Comparison of ENCODE assay signal across 31 mouse cellular contexts in genomic region chr16:18645329-18645728, GRCm38 (mm10). TPM values are rescaled to one million over a fixed set of nuclear protein-coding genes. Genes with fewer than 3 reads are reported as not detected.
DNase-seq lines count a peak whose midpoint lies in the region; ATAC-seq and TF ChIP-seq lines count a peak whose summit lies in the region.
"Had no signal": no experiment of that assay in that cellular context is flagged by ENCODE, and none has a peak within 500 bp of the region (broad histone marks: within the 10 kb centered on the region; RNA-seq: fewer than 3 reads in every experiment).

No protein-coding gene starts in this region.

- peak; percentile 61 for DNase-seq in heart, adult 11 months
- no peak for DNase-seq in heart, postnatal 10 days
- DNase-seq in testis, postnatal 10 days (ENCODE audit: low spot score), result peak; percentile 36
- no peak for DNase-seq in testis, postnatal 14 days (ENCODE audit: low spot score)
- no peak for DNase-seq in limb, embryonic 14.5 days (ENCODE audit: low spot score)
- peak; percentile 31 for DNase-seq in stomach, postnatal 0 days (ENCODE audit: low spot score)
- no peak for DNase-seq in spleen, adult 18-20 months
- no peak for DNase-seq in left cerebral cortex, postnatal 14 days (ENCODE audit: low spot score in 2 of 2)
- DNase-seq: adrenal gland, adult 8-10 months; cerebellum, adult 8-10 months; cerebellum, postnatal 25 days; heart, postnatal 36 days; kidney, adult 9 months; kidney, postnatal 10 days; layer of hippocampus, postnatal 36 days; lung, embryonic 14.5 days; lung, postnatal 14 days; right cerebral cortex, postnatal 25 days; thymus, adult 2 months; thymus, postnatal 36 days had no signal

- H3K4me1 ChIP-seq in limb, embryonic 14.5 days (ENCODE audit: control insufficient read depth, insufficient read depth, low read length), result peaks cover 5% of the 10 kb centered on the region
- no peaks in the 10 kb centered on the region for H3K4me1 ChIP-seq in stomach, postnatal 0 days (replicated peaks; ENCODE audit: control insufficient read depth, insufficient read depth)
- H3K4me1 ChIP-seq: hindbrain, embryonic 12.5 days; liver, embryonic 15.5 days had no signal

- H3K4me2 ChIP-seq in limb, embryonic 14.5 days (replicated peaks; ENCODE audit: low read depth, low read length, severe bottlenecking), result no peak overlapping the region
- H3K4me2 ChIP-seq in stomach, postnatal 0 days (replicated peaks; ENCODE audit: low read depth), result no peak overlapping the region
- H3K4me2 ChIP-seq: hindbrain, embryonic 12.5 days; liver, embryonic 15.5 days; lung, embryonic 14.5 days; midbrain, embryonic 11.5 days had no signal

- peak overlapping the region; percentile 56 for H3K27ac ChIP-seq in limb, embryonic 14.5 days (replicated peaks; ENCODE audit: low read depth, low read length)
- peak overlapping the region; percentile 67 for H3K27ac ChIP-seq in stomach, postnatal 0 days (replicated peaks)
- H3K27ac ChIP-seq: hindbrain, embryonic 12.5 days; liver, embryonic 15.5 days had no signal

- no peak for TF ChIP-seq CTCF in stomach, postnatal 0 days (IDR thresholded peaks at IDR 0.05; ENCODE audit: low read depth)

- H3K9me3 ChIP-seq in limb, embryonic 14.5 days (ENCODE audit: control insufficient read depth, low read length), result no peaks in the 10 kb centered on the region
- H3K9me3 ChIP-seq in stomach, postnatal 0 days (ENCODE audit: control insufficient read depth, low read length), result no peaks in the 10 kb centered on the region
- H3K9me3 ChIP-seq: G1E; hindbrain, embryonic 12.5 days; liver, embryonic 15.5 days had no signal

- no peaks in the 10 kb centered on the region for H3K27me3 ChIP-seq in limb, embryonic 14.5 days (ENCODE audit: control insufficient read depth, insufficient read depth, low read length)
- H3K27me3 ChIP-seq in stomach, postnatal 0 days (ENCODE audit: control insufficient read depth, insufficient read depth, low read length), result no peaks in the 10 kb centered on the region
- H3K27me3 ChIP-seq: hindbrain, embryonic 12.5 days; liver, embryonic 15.5 days had no signal

- no peak for TF ChIP-seq EP300 in stomach, postnatal 0 days (optimal IDR thresholded peaks at IDR 0.05)

- no peak overlapping the region for H3K4me3 ChIP-seq in limb, embryonic 14.5 days (replicated peaks; ENCODE audit: low read length)
- H3K4me3 ChIP-seq in stomach, postnatal 0 days (ENCODE audit: low read depth, low read length), result no peak overlapping the region
- H3K4me3 ChIP-seq: erythroblast, embryonic 14.5 days; hindbrain, embryonic 12.5 days; liver, embryonic 15.5 days had no signal

- intact Hi-C loops in heart, postnatal 10 days (cut with DNase I), result no loop called here
- intact Hi-C loops in left cerebral cortex, postnatal 14 days (cut with DNase I), result no loop called here

- no peak for TF ChIP-seq POLR2A in limb, embryonic 14.5 days (IDR thresholded peaks at IDR 0.05; ENCODE audit: borderline replicate concordance, extremely low read depth, insufficient read depth, insufficient read length)

- H3K36me3 ChIP-seq in limb, embryonic 14.5 days (ENCODE audit: control insufficient read depth, insufficient read depth, low read length), result no peaks in the 10 kb centered on the region
- H3K36me3 ChIP-seq in stomach, postnatal 0 days (ENCODE audit: control insufficient read depth, insufficient read depth, low read length), result no peaks in the 10 kb centered on the region
- H3K36me3 ChIP-seq: G1E; hindbrain, embryonic 12.5 days; liver, embryonic 15.5 days had no signal

- ATAC-seq in limb, embryonic 14.5 days (ENCODE audit: low FRiP score, low read depth), result no peak
- no peak for ATAC-seq in stomach, postnatal 0 days (ENCODE audit: low FRiP score, low TSS enrichment)
- ATAC-seq: forebrain, embryonic 16.5 days; midbrain, embryonic 16.5 days had no signal

- H3K9ac ChIP-seq in limb, embryonic 14.5 days (ENCODE audit: low read depth, low read length, severe bottlenecking), result no peak overlapping the region
- no peak overlapping the region for H3K9ac ChIP-seq in stomach, postnatal 0 days (ENCODE audit: low read length)
- H3K9ac ChIP-seq: hindbrain, embryonic 12.5 days; liver, embryonic 15.5 days; lung, embryonic 14.5 days had no signal

- WGBS in limb, embryonic 14.5 days, result 75% methylated on average over 6 of the region's 6 CpGs
- WGBS in stomach, postnatal 0 days, result 58% methylated on average over 6 of the region's 6 CpGs

RNA-seq across cellular contexts. Expression of gene Sept5, which starts 15.6 kb away (rescaled TPM):
- total RNA-seq in heart, postnatal 10 days (2021), result 10 to 100 TPM; 11.3 to 11.6 TPM
- polyA plus RNA-seq in limb, embryonic 14.5 days (2012; rRNA removed), result 94.5 and 97.4 TPM in 2 replicates
- polyA plus RNA-seq in limb, embryonic 14.5 days (2014; fragmentation: Nextera tagmentation; extraction: Ambion mirVana), result 43.4 and 44.0 TPM in 2 replicates
- polyA plus RNA-seq in stomach, postnatal 0 days (2015; fragmentation: Nextera tagmentation; extraction: Ambion mirVana), result 38.0 and 38.8 TPM in 2 replicates
- 100 to 1,000 TPM; 866 to 932 TPM for total RNA-seq in left cerebral cortex, postnatal 14 days (2021)
- polyA plus RNA-seq: erythroblast, embryonic 14.5 days; G1E had no signal

RNA-seq across cellular contexts. Expression of gene Gm49601, which starts 19.1 kb away (rescaled TPM):
- total RNA-seq in heart, postnatal 10 days (2021), result 1 to 10 TPM; 2.2 to 4.1 TPM
- 34.5 and 42.9 TPM in 2 replicates for polyA plus RNA-seq in limb, embryonic 14.5 days (2012; rRNA removed)
- polyA plus RNA-seq in limb, embryonic 14.5 days (2014; fragmentation: Nextera tagmentation; extraction: Ambion mirVana), result 1.9 and 2.7 TPM in 2 replicates
- 0.97 and 1.5 TPM in 2 replicates for polyA plus RNA-seq in stomach, postnatal 0 days (2015; fragmentation: Nextera tagmentation; extraction: Ambion mirVana)
- total RNA-seq in left cerebral cortex, postnatal 14 days (2021), result 100 to 1,000 TPM; 216 to 232 TPM
- total RNA-seq: liver, adult 2 months had no signal
- polyA plus RNA-seq: G1E; liver, adult 2 months had no signal

RNA-seq across cellular contexts. Expression of gene Gp1bb, which starts 23.1 kb away (rescaled TPM):
- 1 to 10 TPM in 1 of 2 experiments, under 1 TPM in 1; 0.77 to 1.2 TPM for total RNA-seq in heart, postnatal 10 days (2021)
- polyA plus RNA-seq in limb, embryonic 14.5 days (2012; rRNA removed), result 3.0 and 4.5 TPM in 2 replicates
- 3.7 and 4.3 TPM in 2 replicates for polyA plus RNA-seq in limb, embryonic 14.5 days (2014; fragmentation: Nextera tagmentation; extraction: Ambion mirVana)
- polyA plus RNA-seq in stomach, postnatal 0 days (2015; fragmentation: Nextera tagmentation; extraction: Ambion mirVana), result 4.6 and 5.4 TPM in 2 replicates
- 1 to 10 TPM; 1.8 to 2.5 TPM for total RNA-seq in left cerebral cortex, postnatal 14 days (2021)
- total RNA-seq: adrenal gland, adult 8-10 months; gastrocnemius, adult 8-10 months; liver, adult 2 months had no signal
- polyA plus RNA-seq: liver, adult 2 months had no signal

RNA-seq across cellular contexts. Expression of gene Tbx1, which starts 54.9 kb away (rescaled TPM):
- 1 to 10 TPM in 1 of 2 experiments, under 1 TPM in 1; 0.57 to 1.1 TPM for total RNA-seq in heart, postnatal 10 days (2021)
- 12.1 and 16.0 TPM in 2 replicates for polyA plus RNA-seq in limb, embryonic 14.5 days (2012; rRNA removed)
- 8.0 and 8.7 TPM in 2 replicates for polyA plus RNA-seq in limb, embryonic 14.5 days (2014; fragmentation: Nextera tagmentation; extraction: Ambion mirVana)
- polyA plus RNA-seq in stomach, postnatal 0 days (2015; fragmentation: Nextera tagmentation; extraction: Ambion mirVana), result 0.34 TPM in 2 replicates
- total RNA-seq in left cerebral cortex, postnatal 14 days (2021), result 1 to 10 TPM; 2.0 to 2.2 TPM
- total RNA-seq: adrenal gland, adult 8-10 months; liver, adult 2 months; megakaryocyte progenitor cell, adult 5-6 weeks; neutrophil, adult 5-6 weeks had no signal
- polyA plus RNA-seq: erythroblast, embryonic 14.5 days; G1E had no signal

Comparison
In these comparisons a context has a peak if more than half of its experiments do, and no peak if none do; other contexts are left out.
1. DNase-seq: peak in heart, adult 11 months (single experiment), testis, postnatal 10 days (single experiment) and stomach, postnatal 0 days (single experiment); none in heart, postnatal 10 days (0 of 2), testis, postnatal 14 days (single experiment), limb, embryonic 14.5 days (single experiment), spleen, adult 18-20 months (0 of 2) and left cerebral cortex, postnatal 14 days (0 of 2).
2. RNA of gene Sept5, which starts 15.6 kb away (total RNA-seq): 866 to 932 TPM in left cerebral cortex, postnatal 14 days; 11.3 to 11.6 TPM in heart, postnatal 10 days; every median in the first group is over 10 times any median in the second.
3. RNA of gene Gm49601, which starts 19.1 kb away (total RNA-seq): 216 to 232 TPM in left cerebral cortex, postnatal 14 days; 2.2 to 4.1 TPM in heart, postnatal 10 days; every median in the first group is over 10 times any median in the second.